Mouse (Mus musculus): ENCODE measurements around the gene S1pr5.
"Not testable (repeated sequence)": the region's sequence is repeated elsewhere in the genome, so short reads cannot be mapped to it uniquely, and the experiment has no call there.

S1pr5 gene

DNA sequence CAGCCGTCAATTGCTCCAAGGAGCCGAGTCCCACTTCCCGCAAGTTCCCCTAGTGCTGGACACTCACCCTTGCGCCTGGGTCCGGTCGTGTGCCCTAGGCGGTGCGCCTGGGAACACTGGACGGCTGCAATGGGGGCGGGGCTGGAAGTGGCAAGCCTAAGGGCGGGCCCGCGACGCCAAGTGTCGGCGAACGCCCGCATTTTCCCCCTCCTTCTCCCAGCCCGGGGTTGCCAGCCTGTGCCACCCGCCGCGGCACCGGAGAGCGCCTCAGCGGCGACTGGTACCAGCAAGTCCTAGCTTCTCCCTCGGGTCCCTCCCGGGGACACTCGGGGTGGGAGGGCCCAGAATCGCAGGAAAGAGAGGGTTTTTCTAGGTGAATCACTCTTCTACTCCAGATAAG lies at the start of gene S1pr5:
Gene S1pr5, minus strand, starts transcription at position 118 of the 400 bp plus-strand sequence.
- DNase-seq (ENCODE audit: low spot score): no peak

DNA sequence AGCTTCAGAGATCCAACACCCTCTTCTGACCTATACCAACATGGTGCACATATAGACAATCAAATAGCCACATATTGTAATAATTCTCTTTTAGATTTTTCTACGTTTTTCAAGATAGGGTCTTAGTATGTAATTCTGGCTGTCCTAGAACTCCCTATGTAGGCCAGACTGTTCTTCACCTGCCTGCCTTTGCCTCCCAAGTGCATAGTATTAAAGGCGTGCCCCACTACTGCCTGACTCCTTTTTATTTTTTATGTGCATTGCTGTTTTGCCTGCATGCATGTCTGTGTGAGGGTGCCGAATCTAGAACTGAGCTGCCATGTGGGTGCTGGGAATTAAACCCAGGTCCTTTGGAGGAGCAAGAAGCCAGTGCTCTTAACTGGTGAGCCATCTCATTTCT lies 44.0 kb upstream of the S1pr5 start:
- DNase-seq (ENCODE audit: low spot score): no peak

DNA sequence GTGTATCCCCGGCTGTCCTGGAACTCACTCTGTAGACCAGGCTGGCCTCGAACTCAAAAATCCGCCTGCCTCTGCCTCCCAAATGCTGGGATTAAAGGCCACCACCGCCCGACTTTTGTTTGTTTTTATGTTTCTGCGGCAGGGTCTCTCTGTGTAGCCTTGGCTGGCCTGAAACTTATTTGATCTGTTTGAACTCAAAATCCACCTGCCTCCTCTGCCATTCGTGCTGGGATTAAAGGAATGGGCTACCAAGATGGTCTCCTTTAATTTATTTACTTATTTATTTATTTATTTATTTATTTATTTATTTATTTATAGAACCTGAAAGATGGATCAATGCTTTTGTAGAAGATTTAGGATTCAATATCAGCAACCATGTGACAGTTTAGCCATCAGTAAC lies 43.6 kb upstream of the S1pr5 start:
- DNase-seq (ENCODE audit: low spot score): not testable (repeated sequence)

DNA sequence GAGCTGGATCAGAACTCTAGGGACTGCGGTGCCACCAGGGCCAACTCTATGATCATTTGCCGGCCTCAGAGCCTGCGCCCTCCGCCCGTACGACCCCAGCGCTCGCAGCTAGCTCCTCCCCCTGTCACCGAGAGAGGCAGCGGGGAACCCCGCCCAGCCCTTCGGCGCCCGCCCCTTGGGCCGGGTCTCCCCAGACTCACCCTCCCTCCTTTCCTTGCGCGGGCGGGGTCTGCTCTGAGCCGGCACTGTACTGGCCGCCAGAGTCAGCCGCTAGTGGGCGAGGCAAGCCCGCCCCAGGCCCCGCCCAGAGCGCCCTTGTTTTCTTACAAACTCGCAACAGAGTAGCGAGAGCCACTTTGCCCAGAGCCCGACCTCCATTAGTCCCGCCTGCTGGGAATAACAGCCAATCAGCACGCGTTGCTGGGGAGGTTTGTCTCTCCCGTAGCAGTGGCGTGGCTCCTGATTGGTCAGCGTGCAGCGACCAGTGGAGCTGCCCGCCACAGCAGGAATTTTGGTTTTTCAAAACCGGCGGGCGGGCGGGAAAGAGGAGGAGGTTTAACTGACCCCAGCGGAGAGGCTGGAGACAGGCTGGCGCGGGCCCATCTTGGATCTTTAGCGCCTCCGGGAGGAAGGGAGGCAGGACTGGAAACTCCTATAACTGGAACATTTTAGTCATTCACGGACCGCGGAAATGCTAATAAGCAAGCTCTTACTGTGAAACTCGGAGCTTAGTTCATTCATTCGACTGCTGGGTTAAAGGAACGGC lies 43.0 kb upstream of the S1pr5 start, which contains the start of gene Cdkn2d:
Gene Cdkn2d, minus strand, starts transcription at position 386 of the 766 bp plus-strand sequence.
- DNase-seq (ENCODE audit: low spot score): peak; percentile 100

DNA sequence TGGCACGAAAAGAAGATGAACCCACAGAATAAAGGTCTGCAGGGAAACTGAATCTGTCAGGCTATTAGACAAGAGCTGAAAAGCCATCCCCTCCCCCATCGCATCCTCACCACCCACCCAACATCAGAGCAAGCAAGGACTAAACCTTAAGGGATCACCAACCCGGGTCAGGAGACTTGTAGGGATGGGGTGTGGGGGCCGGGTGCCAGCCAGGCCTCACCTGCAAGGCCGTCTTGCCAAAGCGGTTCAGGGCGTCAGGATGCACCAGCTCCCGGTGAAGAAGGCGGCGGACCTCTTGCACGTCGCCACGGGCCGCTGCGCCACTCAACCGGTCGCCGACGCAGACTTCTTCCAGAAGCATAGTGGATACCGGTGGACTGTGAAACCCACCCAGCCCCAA lies 42.3 kb upstream of the S1pr5 start:
- DNase-seq (ENCODE audit: low spot score): no peak

DNA sequence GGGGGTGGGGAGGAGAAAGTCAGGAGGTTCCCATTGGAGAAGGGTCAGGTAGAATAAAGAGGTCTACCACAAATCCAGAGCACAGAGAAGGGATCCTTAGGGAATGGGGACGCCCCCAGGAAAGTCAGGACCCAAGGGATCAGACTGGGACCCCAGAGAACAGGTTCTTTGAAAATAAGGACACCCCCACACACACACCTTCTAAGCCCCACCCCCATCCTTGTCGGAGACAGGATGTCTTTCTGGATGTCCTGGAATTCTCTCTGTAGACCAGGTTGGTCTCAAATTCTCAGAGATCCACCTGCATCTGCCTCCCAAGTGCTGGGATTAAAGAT lies 41.1 kb upstream of the S1pr5 start:
- DNase-seq (ENCODE audit: low spot score): no peak

DNA sequence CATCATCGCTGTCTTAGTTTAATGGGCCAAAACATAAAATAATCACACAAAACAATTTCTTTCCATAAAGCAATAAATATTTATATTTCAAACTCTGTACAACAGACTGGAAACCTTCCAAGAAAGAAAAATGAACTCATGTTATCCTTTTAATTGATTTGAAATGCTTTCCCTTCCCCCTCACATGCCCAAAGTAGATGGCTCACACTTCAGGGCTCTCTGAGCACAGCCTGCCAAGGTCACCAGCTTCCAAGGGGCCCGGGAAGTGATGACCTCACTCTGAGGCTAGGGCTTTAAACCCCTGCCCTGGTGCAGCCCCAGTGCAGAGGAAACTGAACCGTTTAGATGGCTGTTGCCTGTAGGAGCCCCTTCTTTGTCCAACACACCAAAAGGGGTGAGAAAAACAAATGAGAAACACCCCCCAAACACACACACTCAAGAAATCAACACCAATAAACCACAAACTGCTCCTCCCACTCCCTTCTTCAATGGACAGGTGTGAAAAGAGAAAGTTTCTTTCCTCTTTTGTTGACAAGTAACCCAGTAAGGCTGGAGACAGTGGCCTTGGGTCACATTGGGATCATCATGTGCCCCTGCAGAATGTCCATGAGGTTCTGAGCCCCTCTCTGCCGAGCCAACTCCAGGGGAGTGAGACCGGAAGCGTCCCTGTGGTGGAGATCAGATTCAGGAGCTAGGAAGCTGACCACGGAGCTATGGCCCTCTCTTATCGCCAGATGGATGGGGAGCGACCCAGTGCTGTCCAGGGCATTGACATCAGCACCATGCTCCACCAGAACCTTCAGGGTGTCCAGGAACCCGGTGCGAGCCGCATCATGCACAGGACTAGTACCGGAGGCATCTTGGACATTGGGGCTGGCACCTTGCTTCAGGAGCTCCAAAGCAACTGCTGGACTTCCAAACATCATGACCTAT lies 40.4 kb upstream of the S1pr5 start:
- no peak for DNase-seq (ENCODE audit: low spot score)

DNA sequence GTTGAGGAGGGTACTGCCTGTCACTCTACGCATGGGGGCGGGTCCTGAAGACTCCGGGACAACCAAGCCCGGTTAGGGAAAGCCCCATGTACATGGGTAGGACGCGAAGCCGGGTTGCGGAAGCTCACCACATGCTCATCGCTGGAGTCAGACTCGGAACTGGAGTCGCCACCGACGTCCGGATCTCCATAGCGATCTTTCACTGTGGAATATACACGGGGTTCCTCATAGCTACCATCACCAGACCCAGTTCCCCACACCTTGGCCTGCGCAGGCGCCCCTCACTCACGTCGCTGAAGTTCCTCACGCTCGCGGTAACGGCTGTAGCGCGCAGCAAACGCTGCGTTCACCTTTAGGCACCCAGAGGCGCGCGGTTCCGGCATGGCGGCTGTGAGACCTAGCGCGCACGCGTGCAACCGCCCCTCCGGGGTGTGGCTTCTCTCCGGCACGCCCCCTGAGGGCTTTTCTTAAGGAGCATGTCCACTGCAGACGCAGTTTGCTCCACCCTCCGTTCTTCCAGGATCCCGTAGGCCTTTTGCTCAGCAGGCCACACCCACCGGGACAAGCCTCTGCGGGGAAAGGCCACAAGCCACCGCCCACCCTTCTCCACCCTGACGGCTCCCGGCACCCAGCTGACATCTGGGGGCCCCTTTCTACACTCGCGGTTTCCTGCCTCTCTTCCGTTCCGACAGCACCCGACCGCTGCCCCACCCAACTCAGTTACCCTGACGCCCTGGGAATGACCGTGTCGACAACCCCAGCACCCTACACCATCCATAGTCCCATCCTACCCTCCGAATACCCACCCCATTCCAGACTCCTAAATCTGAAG lies 39.5 kb upstream of the S1pr5 start, which contains the start of gene Kri1:
Gene Kri1, minus strand, starts transcription at position 399 of the 832 bp plus-strand sequence.
- DNase-seq (ENCODE audit: low spot score): peak; percentile 99

DNA sequence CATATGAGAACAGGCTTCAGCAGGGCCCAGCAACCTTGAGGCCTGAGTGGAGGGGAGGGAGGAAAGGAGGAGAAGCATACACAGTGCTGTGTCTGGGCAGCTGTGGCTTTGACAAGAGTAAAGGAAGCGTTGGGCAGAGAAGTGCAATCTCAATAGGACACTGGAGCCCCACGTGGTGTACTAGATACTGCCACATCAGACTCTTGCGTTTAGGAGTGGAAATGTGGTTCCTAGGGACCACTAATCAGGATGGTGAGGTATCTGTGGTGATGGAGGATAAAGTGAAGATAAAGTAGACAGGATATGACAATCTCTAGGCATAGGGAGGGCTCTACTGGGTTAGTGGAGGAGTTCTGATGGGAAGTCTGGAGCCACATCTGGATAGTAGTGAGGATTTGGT lies 38.5 kb upstream of the S1pr5 start:
- DNase-seq (ENCODE audit: low spot score): no peak

DNA sequence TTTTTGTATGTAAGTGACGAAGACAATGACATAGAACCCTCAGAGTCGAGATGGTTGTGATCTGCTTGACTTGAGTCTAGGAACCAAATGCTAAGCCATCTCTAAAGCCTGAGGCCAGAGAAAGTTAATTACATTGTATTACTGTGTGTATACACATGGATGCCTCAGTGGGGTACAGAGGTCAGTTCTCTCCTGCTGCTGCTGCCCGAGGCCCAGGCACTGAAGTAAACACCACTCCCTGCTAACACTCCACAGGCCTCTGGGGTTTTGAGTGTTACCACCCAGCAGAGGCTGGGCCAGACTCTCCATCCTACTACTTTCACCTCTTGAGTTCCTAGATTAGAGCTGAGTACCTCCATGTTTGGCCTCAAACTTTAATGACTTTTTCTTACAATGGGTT lies 35.8 kb upstream of the S1pr5 start:
- no peak for DNase-seq (ENCODE audit: low spot score)

DNA sequence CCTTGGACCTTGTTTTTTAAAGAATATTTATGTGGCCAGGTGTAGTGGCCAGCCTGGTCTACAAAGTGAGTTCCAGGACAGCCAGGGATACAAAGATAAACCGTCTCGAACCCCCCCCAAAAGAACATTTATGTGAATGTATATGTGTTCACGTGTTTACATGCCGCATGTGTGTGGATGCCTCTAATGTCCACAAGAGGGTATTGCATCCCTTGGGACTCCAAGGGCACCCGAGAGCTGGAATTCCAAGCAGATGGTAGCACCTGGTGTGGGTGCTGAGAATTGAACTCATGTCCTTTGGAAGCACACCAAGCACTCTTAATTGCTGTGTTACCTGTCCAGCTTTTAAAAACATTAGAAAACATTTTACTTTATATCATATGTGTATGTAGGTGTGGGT lies 35.3 kb upstream of the S1pr5 start:
- DNase-seq (ENCODE audit: low spot score): no peak

DNA sequence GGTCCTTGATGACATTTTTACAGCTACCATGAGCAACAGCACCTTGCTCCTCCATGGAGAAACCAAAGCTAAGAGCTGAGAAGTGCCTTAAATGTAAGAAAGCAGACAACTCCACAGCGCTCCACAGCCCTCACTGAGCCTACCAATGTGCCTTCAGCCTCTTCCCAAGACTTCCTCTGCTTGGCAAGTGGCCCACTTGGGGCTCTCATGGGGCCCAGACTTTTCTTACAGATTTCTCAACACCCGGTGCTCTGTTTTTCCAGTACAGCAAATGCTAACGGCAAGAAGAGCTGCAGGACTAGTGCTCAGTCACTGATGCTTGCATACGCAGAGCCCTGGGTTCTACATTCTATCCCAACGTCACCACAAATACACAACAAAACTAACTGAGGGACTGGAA lies 29.5 kb upstream of the S1pr5 start:
- no peak for DNase-seq (ENCODE audit: low spot score)

DNA sequence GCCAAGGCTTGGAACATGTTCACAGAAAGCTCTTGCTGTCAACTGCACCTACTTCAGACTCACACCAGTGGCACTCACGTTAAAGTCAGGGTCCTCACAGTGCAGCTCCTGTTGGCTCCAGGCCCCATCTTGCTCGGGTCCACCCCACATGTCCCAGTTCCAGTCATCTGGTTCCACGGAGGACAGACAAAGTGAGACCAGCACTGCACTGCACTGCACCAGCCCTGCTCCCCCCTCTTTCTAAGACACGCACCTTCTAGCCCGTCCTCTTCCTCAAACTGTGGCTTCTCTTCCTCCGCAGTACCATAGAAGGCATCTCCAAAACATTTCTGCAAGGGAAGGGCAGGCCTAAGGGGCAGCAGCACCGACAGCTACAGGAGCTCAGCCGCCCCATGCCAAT lies 28.1 kb upstream of the S1pr5 start:
- DNase-seq (ENCODE audit: low spot score): no peak

DNA sequence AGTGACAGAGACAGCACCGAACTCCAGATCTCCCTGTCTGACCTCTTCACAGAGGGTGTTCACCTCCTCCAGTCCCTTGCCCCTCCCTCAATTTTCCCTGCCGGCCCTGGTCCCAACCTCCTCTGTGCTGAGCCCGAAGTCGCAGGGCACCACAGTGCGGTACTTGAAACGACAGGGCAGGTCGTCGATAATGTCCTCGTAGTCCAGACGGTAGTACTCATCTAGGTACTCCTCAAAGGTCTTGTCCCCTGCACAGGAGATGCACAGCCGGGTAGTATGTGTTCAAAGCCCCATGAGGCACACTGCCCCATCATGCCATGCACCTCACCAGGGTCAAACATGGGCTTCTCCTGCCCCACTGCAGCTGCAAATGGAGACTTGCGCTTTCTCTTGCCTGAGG lies 27.5 kb upstream of the S1pr5 start:
- DNase-seq (ENCODE audit: low spot score): no peak

DNA sequence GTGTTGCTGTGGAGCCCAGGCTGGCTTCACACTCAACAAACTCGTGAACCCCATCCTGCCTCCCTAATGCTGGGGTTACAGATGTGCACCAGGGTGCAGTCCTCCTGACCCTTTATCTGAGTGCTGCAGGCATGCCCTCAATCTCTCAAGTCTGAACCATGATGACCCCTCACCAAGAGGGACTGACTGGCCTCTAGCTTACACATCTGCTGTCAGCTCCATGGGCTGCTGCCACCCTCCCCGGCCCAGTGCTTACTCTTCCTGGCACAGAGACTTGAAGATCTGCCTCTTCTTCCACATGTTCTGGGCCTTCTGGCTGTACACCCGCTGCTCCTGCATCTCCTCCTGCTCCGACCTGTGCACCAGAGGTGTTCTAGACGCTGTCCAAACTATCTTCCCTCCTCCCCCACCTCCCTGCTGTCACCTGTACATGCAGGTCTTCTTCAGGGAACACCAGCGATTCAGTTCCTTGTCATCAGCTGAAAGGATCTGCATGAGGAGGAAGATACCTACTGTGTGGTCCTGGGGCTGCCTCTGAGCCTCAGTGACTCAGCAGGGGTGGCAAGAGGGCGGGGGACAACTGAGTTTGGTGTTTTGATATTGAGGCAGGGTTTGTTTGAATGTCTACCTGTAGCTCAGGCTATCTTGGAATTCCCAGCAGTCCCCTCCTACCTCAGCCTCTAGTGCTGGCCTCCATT lies 26.9 kb upstream of the S1pr5 start:
- no peak for DNase-seq (ENCODE audit: low spot score)

DNA sequence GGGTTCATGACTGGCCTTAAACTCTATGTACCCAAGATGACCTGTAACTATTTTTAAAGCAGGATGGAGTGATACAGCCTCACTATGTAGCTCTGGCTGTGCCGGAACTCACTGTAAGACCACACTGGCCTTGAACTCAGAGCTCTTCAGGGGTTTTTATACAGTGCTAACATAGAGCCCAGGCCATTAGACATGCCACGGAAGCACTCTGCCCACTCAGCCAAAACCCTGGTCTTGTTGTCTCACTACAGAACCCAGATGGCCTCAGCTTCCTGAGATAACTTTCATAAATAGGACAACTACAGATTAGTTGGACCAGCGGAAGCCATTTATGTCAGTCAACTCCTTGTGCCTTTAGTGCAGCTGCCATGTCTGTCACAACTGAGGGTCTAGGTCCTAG lies 26.1 kb upstream of the S1pr5 start:
- no peak for DNase-seq (ENCODE audit: low spot score)

DNA sequence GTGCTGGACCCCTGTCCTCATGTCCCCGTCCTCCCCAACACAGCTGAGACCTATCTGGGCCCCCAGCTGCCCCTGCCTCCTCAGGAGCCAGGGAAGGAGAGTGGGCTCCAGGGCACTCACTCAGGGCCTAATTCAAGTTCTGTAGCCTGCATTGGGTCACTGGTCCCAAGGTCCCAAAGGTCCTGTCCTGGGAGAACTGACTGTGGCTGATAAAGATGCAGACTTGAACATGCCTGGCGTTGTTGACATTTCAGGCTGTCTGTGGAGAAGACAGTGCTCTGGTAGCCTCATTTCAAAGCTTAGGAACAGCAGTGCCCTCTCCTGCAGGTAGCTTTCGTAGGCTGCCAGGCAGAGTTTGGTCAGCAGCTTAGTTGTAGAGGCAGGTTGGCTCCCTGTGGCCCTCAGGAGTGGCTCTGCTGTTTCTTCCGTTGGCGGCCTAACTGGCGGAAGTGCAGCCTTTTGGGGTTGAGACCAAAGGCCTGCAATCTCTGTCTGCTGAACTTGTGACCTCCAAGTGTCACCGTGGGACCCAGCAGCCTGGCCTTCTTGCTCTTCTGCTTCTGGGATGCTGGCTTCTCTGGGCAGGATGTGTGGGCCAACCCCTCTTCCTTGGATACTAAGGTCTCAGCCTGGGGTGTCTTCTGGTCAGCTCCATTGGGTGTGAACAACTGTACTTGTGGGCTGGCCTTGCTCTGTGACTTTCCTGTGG lies 25.4 kb upstream of the S1pr5 start:
- no peak for DNase-seq (ENCODE audit: low spot score)

DNA sequence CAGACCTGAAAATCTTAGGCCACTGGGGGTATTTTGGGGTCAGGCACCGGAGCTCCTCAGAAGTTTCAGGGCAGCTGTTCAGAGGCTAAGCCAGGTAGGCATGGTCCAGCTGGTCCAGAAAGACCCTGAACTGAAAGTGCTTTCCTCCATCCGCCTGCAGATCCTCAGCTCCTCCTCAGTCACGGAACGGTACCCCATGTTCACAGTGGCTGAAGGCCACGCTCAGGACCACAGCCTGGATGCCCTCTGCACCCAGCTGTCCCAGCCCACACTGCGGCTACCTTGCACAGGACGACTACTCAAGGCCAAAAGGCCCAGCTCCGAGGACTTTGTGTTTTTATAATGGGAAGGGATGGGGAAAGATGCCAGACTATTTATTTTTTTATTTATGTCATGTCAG lies 24.9 kb upstream of the S1pr5 start:
- no peak for DNase-seq (ENCODE audit: low spot score)

DNA sequence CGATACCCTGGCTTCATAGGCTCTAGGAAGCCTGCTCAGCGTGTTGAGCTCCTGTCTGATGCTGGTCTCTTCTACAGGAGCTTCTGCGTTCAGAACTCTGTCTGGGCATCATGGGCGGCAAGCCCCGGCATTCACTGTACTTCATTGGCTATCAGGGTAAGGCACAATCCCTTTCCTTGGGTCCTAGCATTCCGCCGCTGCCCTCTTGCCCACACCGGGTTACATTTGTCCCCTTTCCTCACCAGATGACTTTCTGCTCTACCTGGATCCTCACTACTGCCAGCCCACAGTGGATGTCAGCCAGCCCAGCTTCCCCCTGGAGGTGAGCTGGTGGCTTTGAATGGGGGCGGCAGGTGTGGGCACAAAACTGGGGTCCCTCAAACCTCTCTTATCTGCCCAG lies 24.1 kb upstream of the S1pr5 start:
- no peak for DNase-seq (ENCODE audit: low spot score)

DNA sequence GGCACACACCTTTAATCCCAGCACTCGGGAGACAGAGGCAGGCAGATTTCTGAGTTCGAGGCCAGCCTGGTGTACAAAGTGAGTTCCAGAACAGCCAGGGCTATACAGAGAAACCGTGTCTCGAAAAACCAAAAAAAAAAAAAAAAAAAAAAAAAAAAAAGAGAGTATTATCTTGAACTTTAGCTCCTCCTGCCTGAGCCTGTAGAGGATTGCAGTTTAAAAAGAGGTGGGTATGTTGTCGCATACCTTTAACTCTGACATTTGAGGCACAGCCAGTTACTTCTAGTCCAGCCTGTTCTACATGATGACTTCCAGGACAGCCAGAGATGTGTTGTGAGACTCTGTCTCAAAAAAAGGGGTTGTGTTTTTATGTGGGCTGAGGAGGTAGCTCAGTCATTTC lies 21.3 kb upstream of the S1pr5 start:
- not testable (repeated sequence) for DNase-seq (ENCODE audit: low spot score)

DNA sequence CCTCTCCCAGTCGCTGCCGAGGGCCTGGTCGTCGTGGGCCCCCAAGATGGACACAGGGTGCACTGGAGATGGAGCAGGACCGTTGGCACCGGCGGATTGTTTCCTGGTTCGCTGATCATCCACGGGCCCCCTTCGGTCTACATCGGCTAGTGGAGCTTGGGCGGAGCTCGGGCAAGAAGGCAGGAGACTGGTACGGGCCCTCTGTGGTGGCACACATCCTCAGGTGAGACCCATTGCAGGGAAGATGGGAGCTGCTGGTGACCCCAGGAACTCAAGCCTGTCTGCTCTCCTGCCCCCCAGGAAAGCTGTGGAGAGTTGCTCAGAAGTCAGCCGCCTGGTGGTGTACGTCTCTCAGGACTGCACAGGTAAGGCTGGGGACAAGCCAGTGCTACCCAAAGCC lies 20.1 kb upstream of the S1pr5 start:
- no peak for DNase-seq (ENCODE audit: low spot score)
